In genomic region chr7:126348293-126348692, GRCm38 (mm10) we compare ENCODE assay signal across 27 mouse cellular contexts. TPM values are rescaled to one million over a fixed set of nuclear protein-coding genes. Genes with fewer than 3 reads are reported as not detected.
A peak's percentile ranks its signal among the peaks of the same experiment; 100 is the strongest.
DNase-seq lines count a peak whose midpoint lies in the region; ATAC-seq lines count a peak whose summit lies in the region.
"Had no signal": no experiment of that assay in that cellular context is flagged by ENCODE, and none has a peak within 500 bp of the region (broad histone marks: within the 10 kb centered on the region; RNA-seq: fewer than 3 reads in every experiment).

No protein-coding gene starts in this region.

- no peaks in the 10 kb centered on the region for H3K9me3 ChIP-seq in forebrain, embryonic 11.5 days (ENCODE audit: control insufficient read depth, low read length)
- H3K9me3 ChIP-seq in forebrain, embryonic 15.5 days, result no peaks in the 10 kb centered on the region
- H3K9me3 ChIP-seq in liver, embryonic 12.5 days (replicated peaks), result no peaks in the 10 kb centered on the region
- H3K9me3 ChIP-seq: heart, embryonic 15.5 days; hindbrain, embryonic 10.5 days; midbrain, embryonic 12.5 days; neural tube, embryonic 15.5 days had no signal

- H3K36me3 ChIP-seq in forebrain, embryonic 11.5 days (ENCODE audit: control insufficient read depth, insufficient read depth, low read length), result no peaks in the 10 kb centered on the region
- no peaks in the 10 kb centered on the region for H3K36me3 ChIP-seq in forebrain, embryonic 15.5 days
- H3K36me3 ChIP-seq in liver, embryonic 12.5 days, result no peaks in the 10 kb centered on the region
- H3K36me3 ChIP-seq: heart, embryonic 15.5 days; hindbrain, embryonic 10.5 days; midbrain, embryonic 12.5 days; neural tube, embryonic 15.5 days had no signal

- H3K27me3 ChIP-seq in forebrain, embryonic 11.5 days (ENCODE audit: control insufficient read depth, insufficient read depth, low read length), result no peaks in the 10 kb centered on the region
- H3K27me3 ChIP-seq in forebrain, embryonic 15.5 days, result no peaks in the 10 kb centered on the region
- H3K27me3 ChIP-seq in liver, embryonic 12.5 days (replicated peaks), result no peaks in the 10 kb centered on the region
- H3K27me3 ChIP-seq: heart, embryonic 15.5 days; midbrain, embryonic 12.5 days; neural tube, embryonic 15.5 days had no signal

- WGBS in forebrain, embryonic 11.5 days, result 77% methylated on average over 8 of the region's 8 CpGs
- 85% methylated on average over 8 of the region's 8 CpGs for WGBS in forebrain, embryonic 15.5 days
- WGBS in liver, embryonic 12.5 days (ENCODE audit: insufficient replicate concordance), result 12% methylated on average over 8 of the region's 8 CpGs

- no peak overlapping the region for H3K4me3 ChIP-seq in forebrain, embryonic 11.5 days (ENCODE audit: low read depth, low read length)
- H3K4me3 ChIP-seq in forebrain, embryonic 15.5 days, result no peak overlapping the region
- no peak overlapping the region for H3K4me3 ChIP-seq in liver, embryonic 12.5 days
- H3K4me3 ChIP-seq: heart, adult 2 months; heart, embryonic 15.5 days; hindbrain, embryonic 10.5 days; layer of hippocampus, adult 2 months; midbrain, embryonic 12.5 days; neural tube, embryonic 15.5 days had no signal

- ATAC-seq in forebrain, embryonic 11.5 days (replicated peaks; ENCODE audit: low FRiP score), result no peak
- ATAC-seq in forebrain, embryonic 15.5 days (replicated peaks), result no peak
- peak; percentile 83 for ATAC-seq in liver, embryonic 12.5 days
- ATAC-seq in megakaryocyte progenitor cell, adult 5-6 weeks (replicated peaks; ENCODE audit: poor library complexity), result peak; percentile 92
- ATAC-seq: forebrain, postnatal 0 days; hindbrain, postnatal 0 days; intestine, embryonic 16.5 days had no signal

- no peaks in the 10 kb centered on the region for H3K4me1 ChIP-seq in forebrain, embryonic 11.5 days (replicated peaks; ENCODE audit: control insufficient read depth, insufficient read depth, low read length)
- H3K4me1 ChIP-seq in forebrain, embryonic 15.5 days, result no peaks in the 10 kb centered on the region
- peaks cover 16% of the 10 kb centered on the region for H3K4me1 ChIP-seq in liver, embryonic 12.5 days
- H3K4me1 ChIP-seq: heart, embryonic 15.5 days; neural tube, embryonic 15.5 days had no signal

- no peak overlapping the region for H3K4me2 ChIP-seq in forebrain, embryonic 11.5 days (ENCODE audit: low read depth, low read length, severe bottlenecking)
- no peak overlapping the region for H3K4me2 ChIP-seq in forebrain, embryonic 15.5 days (replicated peaks)
- peak overlapping the region; percentile 28; the same call in 1 of the 2 replicates for H3K4me2 ChIP-seq in liver, embryonic 12.5 days
- H3K4me2 ChIP-seq: heart, embryonic 15.5 days; midbrain, embryonic 12.5 days; neural tube, embryonic 15.5 days had no signal

- peak; percentile 28 for DNase-seq in forebrain, embryonic 11.5 days (ENCODE audit: low spot score)
- DNase-seq in MEL-GATA-1-ER (ENCODE audit: extremely low read depth, low read depth), result peak; percentile 88
- no peak for DNase-seq in kidney, postnatal 14 days
- DNase-seq in layer of hippocampus, adult 9-11 months, result no peak
- DNase-seq in left cerebral cortex, postnatal 10 days (ENCODE audit: extremely low spot score in 1 of 2, low spot score in 2 of 2), result no peak
- DNase-seq: adrenal gland, postnatal 10 days; cerebellum, adult 2 months; cerebellum, postnatal 25 days; embryo, embryonic 11 days; forebrain, postnatal 0 days; gastrocnemius, postnatal 36 days; heart, adult 2 months; kidney, adult 9 months; kidney, postnatal 25 days; lung, postnatal 4 days; right cerebral cortex, adult 18-20 months had no signal

- intact Hi-C loops in left cerebral cortex, postnatal 10 days (cut with DNase I), result no loop called here

- H3K27ac ChIP-seq in forebrain, embryonic 11.5 days (ENCODE audit: low read depth, low read length), result no peak overlapping the region
- H3K27ac ChIP-seq in forebrain, embryonic 15.5 days (replicated peaks), result no peak overlapping the region
- no peak overlapping the region for H3K27ac ChIP-seq in liver, embryonic 12.5 days
- H3K27ac ChIP-seq: heart, adult 2 months; heart, embryonic 15.5 days; hindbrain, embryonic 10.5 days; hindbrain, postnatal 0 days; layer of hippocampus, adult 2 months; midbrain, embryonic 12.5 days; neural tube, embryonic 15.5 days; stomach, postnatal 0 days had no signal

- H3K9ac ChIP-seq in forebrain, embryonic 11.5 days (ENCODE audit: low read length), result no peak overlapping the region
- no peak overlapping the region for H3K9ac ChIP-seq in forebrain, embryonic 15.5 days (replicated peaks)
- 0 out of 2 replicates have a peak overlapping the region, but pooled peaks have one; percentile 6 for H3K9ac ChIP-seq in liver, embryonic 12.5 days
- H3K9ac ChIP-seq: forebrain, postnatal 0 days; heart, embryonic 15.5 days; midbrain, embryonic 12.5 days; neural tube, embryonic 15.5 days had no signal

RNA-seq across cellular contexts. Expression of gene Lat, which starts 21.1 kb away (rescaled TPM):
- 2.2 and 2.5 TPM in 2 replicates for polyA plus RNA-seq in forebrain, embryonic 11.5 days (2014; fragmentation: Nextera tagmentation; extraction: Ambion mirVana)
- polyA plus RNA-seq in forebrain, embryonic 15.5 days (2015; fragmentation: Nextera tagmentation; extraction: Ambion mirVana), result 0.67 and 1.1 TPM in 2 replicates
- 14.5 and 15.6 TPM in 2 replicates for polyA plus RNA-seq in liver, embryonic 12.5 days (2016; fragmentation: Nextera tagmentation; extraction: Ambion mirVana)
- total RNA-seq in megakaryocyte progenitor cell, adult 5-6 weeks (2015), result 0.35 and 2.8 TPM in 2 replicates
- 1.0 and 1.6 TPM in 2 replicates for total RNA-seq in megakaryocyte progenitor cell, adult 5-6 weeks (2017)
- total RNA-seq in left cerebral cortex, postnatal 10 days (2021), result 1 to 10 TPM in 1 of 2 experiments, under 1 TPM in 1; 0.64 to 1.6 TPM

RNA-seq across cellular contexts. Expression of gene Spns1, which starts 29.0 kb away (rescaled TPM):
- polyA plus RNA-seq in forebrain, embryonic 11.5 days (2014; fragmentation: Nextera tagmentation; extraction: Ambion mirVana), result 52.4 and 53.9 TPM in 2 replicates
- polyA plus RNA-seq in forebrain, embryonic 15.5 days (2015; fragmentation: Nextera tagmentation; extraction: Ambion mirVana), result 72.9 and 75.8 TPM in 2 replicates
- 27.3 and 29.1 TPM in 2 replicates for polyA plus RNA-seq in liver, embryonic 12.5 days (2016; fragmentation: Nextera tagmentation; extraction: Ambion mirVana)
- 8.3 and 8.4 TPM in 2 replicates for total RNA-seq in megakaryocyte progenitor cell, adult 5-6 weeks (2015)
- 8.4 and 16.2 TPM in 2 replicates for total RNA-seq in megakaryocyte progenitor cell, adult 5-6 weeks (2017)
- total RNA-seq in left cerebral cortex, postnatal 10 days (2021), result 10 to 100 TPM; 85.2 to 89.0 TPM

RNA-seq across cellular contexts. Expression of gene Nfatc2ip, which starts 48.2 kb away (rescaled TPM):
- polyA plus RNA-seq in forebrain, embryonic 11.5 days (2014; fragmentation: Nextera tagmentation; extraction: Ambion mirVana), result 3.6 and 4.5 TPM in 2 replicates
- 2.6 and 3.0 TPM in 2 replicates for polyA plus RNA-seq in forebrain, embryonic 15.5 days (2015; fragmentation: Nextera tagmentation; extraction: Ambion mirVana)
- polyA plus RNA-seq in liver, embryonic 12.5 days (2016; fragmentation: Nextera tagmentation; extraction: Ambion mirVana), result 3.6 and 3.7 TPM in 2 replicates
- total RNA-seq in megakaryocyte progenitor cell, adult 5-6 weeks (2015), result 11.4 and 12.2 TPM in 2 replicates
- 14.9 and 15.3 TPM in 2 replicates for total RNA-seq in megakaryocyte progenitor cell, adult 5-6 weeks (2017)
- total RNA-seq in left cerebral cortex, postnatal 10 days (2021), result 1 to 10 TPM; 8.0 to 8.2 TPM

Comparison
In these comparisons a context has a peak if more than half of its experiments do, and no peak if none do; other contexts are left out.
1. ATAC-seq: peak in liver, embryonic 12.5 days (single experiment) and megakaryocyte progenitor cell, adult 5-6 weeks (single experiment); none in forebrain, embryonic 11.5 days (single experiment) and forebrain, embryonic 15.5 days (single experiment).
2. DNase-seq: peak in forebrain, embryonic 11.5 days (single experiment) and MEL-GATA-1-ER (single experiment); none in kidney, postnatal 14 days (single experiment), layer of hippocampus, adult 9-11 months (single experiment) and left cerebral cortex, postnatal 10 days (0 of 2).